Mouse (Mus musculus) stomach, postnatal 0 days (tissue): Measurements from ENCODE around the gene Syk.

Source experiments
- CTCF ChIP-seq: IDR thresholded peaks from 2 replicates; pipeline ENCODE4 v1.5.1; 2016; ENCODE audit warnings: antibody characterized with exemption, low read depth, mild to moderate bottlenecking, moderate library complexity
- EP300 ChIP-seq: optimal IDR thresholded peaks from 2 replicates; pipeline ENCODE3; 2016; ENCODE audit warnings: antibody characterized with exemption

GRCm38 (mm10) chr13:52574311-52574710 is 8.7 kb upstream of the Syk start:
- TF ChIP-seq EP300, result no peak
- TF ChIP-seq CTCF, result no peak
